Mouse (Mus musculus) E14TG2a.4 (cell line): Measurements from ENCODE around the gene Dzip1.

Experiments used
- CTCF ChIP-seq: conservative IDR thresholded peaks from 2 replicates; pipeline ENCODE4 v1.5.1; 2014; ENCODE audit warnings: low read length
- POU5F1 ChIP-seq: IDR thresholded peaks from 2 replicates; pipeline ENCODE4 v1.6.1; 2014; ENCODE audit warnings: low read length, borderline replicate concordance

- TF ChIP-seq CTCF (peak; percentile 72), POU5F1 (no peak)
These were observed 24.3 kb downstream of the Dzip1 start for GRCm38 (mm10) chr14:118900911-118901310.
